Mouse (Mus musculus) MEL-GATA-1-ER (cell line): ENCODE data around the gene Haao.

ENCODE experiments used
- DNase-seq: peaks from one replicate; pipeline ENCODE4 v3.0.0-alpha.2; 2012; ENCODE audit warnings: low read depth; ENCODE audit errors: extremely low read depth

Gene Haao

DNA sequence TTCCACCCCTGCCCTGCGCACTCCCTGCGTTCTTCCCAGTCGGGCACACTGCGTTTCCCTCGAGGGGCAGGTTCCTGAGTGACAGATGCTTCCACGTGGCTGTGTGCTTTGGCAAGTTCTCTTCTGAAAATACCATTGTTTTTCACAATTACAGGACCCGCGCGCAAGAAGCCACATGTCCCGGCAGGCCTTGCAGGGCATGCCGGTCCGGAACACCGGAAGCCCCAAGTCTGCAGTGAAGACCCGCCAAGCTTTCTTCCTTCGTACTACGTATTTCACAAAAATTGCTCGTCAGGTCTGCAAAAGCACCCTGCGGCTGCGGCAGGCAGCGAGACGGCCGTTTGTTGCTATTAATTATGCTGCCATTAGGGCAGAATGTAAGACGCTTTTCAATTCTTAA lies 55.4 kb downstream of the Haao start:
- DNase-seq: no peak

DNA sequence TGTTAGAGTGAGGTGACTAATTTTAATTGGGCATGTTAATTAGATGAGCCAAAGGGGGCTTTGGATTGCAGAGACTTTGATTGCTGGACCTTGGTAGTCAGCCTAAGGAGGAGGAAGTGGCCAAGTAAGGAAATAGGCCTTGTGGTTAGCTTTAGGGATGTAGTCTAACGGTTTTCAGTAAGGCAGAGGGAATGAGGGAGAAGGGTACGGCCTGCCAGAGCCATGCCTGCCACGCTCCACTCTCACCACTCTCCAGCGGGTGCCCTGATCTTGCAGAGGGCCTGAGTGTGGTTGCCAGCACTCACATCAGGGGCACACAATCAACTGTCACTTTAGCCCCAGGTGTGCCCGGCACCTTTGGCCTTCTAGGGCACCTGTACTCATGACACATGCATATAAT lies 57.6 kb downstream of the Haao start:
- DNase-seq: no peak

DNA sequence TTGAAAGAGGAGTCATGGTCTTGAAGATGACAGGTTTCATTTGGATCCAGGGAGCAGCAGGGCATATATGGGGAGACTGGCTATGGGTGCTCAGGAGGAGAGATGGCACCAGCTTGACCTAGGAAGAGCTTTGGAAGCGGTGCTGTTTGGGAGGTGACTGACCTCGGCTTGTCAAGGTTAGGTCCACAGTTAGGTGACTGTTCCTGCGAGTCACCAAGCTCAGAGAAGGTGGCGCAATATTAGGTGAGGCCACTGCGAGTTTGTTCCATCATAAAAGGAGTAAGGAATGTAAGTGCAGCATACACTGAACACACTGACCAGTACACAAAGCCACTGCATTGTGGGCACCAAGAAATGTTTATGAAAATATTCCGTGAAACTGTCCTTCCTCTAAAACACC lies 61.3 kb downstream of the Haao start:
- no peak for DNase-seq

DNA sequence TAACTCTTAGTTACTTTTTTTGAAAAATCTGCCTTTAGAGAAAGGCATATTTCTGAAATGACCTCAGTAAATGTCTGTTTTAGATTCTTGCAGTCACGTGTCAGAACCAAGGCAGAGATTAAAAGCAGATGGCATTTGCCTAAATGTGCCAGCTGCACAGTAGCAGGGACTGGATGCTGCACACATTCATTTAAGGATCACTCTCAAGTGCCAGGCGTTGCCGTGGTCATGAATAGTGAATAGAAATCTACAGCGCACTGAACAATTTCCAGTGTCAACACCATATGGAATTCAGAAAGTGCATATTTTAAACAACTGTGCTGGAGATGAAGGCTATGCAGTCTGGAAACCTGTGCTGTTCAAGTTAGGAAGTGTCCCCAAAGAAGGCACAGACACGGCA lies 65.0 kb downstream of the Haao start:
- no peak for DNase-seq
